Mouse (Mus musculus) liver, embryonic 14.5 days (tissue): Measurements from ENCODE around the gene Inpp4a.

Experiments
- CTCF ChIP-seq: IDR thresholded peaks from 2 replicates; pipeline ENCODE4 v1.5.1; 2016; ENCODE audit warnings: antibody characterized with exemption, low read depth, control low read depth
- EP300 ChIP-seq: IDR thresholded peaks from 2 replicates; pipeline ENCODE4 v1.6.1; 2016; ENCODE audit warnings: antibody characterized with exemption, low read depth

DNA sequence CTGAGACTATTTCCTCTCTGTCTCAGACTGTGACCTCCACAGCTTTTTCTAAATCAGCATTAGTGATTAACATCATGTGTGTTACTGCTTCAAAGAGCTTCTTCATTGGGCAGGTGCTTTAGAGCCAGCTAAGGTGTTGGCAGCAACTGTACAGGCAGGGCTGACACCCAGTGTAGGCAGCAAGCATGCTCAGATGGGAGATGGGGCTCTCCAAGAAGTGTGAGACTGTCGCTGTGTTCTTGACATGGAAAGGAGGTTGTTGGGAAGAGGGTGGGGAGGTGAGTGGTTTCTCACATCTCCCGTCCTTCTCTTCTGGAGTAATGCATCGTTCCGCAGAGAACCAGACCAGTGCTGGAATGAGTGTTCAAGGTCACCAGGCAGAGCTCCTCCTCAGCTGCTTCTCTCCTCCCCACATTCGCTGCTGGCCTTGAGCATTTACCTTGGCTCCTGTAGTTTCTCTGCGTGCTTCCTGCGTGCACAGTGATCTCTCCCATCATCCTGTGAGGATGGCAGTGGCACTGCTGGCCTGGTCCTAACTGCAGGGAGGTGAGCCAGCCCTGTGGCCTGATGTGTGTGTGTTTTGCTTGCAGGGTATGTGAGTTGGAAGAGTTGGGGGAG, 69.2 kb downstream of the Inpp4a start:
- no peak for TF ChIP-seq CTCF
- no peak for TF ChIP-seq EP300
